Mouse (Mus musculus) heart, postnatal 4 days (tissue): ENCODE measurements around the gene Cic. TPM values are rescaled to one million over a fixed set of nuclear protein-coding genes. Genes with fewer than 3 reads are reported as not detected.

Experiments used
- DNase-seq: peaks from one replicate; pipeline ENCODE4 v3.0.0; 2021
- total RNA-seq, 2 experiments: library from RNA; stranded (reverse); gene quantifications; 2 replicates each; pipeline ENCODE4 v1.2.3; 2021

The Cic gene
- total RNA-seq, 2 experiments from 2014 or later: 108 to 109 TPM

DNA sequence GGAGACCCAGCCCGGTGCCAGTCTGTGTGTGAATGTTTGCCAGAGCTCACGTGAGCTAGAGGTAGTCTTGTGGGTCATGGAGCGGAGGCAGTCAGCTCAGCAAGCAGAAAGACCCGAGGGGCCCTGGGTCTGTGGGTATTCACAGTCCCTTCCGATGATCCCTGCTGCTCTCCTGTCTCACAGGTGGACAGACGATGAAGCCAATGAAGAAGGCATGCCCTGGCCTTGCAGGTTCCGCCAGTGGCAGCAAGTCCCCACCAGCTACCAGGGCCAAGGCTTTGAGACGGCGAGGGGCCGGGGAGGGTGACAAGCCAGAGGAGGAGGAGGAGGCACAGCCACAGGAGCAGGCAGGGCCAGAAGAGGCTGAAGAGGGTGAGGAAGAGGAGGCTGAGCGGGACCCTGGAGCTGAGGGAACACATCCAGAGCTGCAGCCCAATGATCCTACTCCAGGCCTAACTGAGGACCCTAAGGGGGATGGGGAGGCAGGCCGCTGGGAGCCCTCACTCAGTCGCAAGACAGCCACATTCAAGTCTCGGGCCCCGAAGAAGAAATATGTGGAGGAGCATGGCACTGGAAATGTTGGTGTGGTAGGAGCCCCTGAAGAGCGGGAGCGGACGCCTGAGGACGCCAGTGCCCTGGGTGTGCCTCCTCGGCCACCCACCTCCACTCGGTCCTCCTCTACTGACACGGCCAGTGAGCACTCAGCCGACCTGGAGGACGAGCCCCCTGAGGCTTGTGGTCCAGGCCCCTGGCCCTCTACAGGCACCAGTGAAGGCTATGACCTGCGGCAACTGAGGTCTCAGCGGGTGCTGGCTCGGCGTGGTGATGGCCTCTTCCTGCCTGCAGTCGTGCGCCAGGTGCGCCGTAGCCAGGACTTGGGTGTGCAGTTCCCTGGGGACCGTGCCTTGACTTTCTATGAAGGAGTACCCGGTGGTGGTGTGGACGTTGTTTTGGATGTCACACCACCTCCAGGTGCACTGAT lies 3.4 kb downstream of the Cic start:
- no peak for DNase-seq

DNA sequence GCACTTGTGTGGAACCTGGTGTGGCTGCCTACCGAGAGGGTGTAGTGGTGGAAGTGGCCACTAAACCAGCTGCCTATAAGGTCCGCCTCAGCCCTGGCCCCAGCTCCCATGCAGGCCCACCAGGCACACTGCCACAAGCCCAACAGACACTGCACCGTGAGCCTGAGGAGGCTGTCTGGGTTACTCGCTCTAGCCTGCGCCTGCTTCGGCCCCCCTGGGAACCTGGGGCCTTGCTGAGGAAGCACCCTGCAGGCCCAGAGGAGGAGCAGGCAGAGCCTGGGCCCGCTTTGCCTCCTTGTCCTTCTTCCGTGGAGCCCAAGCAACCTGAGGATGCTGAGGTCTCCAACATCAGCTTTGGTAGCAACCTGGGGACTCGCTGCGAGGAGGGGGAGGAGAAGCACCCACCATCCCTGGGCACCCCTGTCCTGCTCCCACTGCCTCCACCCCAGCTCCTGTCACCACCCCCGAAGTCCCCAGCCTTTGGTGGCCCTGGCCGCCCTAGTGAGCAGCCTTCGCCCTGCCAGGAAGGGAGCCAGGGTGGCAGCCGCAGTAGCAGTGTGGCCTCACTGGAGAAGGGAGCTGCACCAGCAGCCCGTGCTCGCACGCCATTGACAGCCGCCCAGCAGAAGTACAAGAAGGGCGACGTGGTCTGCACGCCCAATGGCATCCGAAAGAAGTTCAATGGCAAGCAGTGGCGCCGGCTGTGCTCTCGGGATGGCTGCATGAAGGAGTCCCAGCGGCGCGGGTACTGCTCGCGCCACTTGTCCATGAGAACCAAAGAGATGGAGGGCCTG lies 4.3 kb downstream of the Cic start:
- DNase-seq: no peak

DNA sequence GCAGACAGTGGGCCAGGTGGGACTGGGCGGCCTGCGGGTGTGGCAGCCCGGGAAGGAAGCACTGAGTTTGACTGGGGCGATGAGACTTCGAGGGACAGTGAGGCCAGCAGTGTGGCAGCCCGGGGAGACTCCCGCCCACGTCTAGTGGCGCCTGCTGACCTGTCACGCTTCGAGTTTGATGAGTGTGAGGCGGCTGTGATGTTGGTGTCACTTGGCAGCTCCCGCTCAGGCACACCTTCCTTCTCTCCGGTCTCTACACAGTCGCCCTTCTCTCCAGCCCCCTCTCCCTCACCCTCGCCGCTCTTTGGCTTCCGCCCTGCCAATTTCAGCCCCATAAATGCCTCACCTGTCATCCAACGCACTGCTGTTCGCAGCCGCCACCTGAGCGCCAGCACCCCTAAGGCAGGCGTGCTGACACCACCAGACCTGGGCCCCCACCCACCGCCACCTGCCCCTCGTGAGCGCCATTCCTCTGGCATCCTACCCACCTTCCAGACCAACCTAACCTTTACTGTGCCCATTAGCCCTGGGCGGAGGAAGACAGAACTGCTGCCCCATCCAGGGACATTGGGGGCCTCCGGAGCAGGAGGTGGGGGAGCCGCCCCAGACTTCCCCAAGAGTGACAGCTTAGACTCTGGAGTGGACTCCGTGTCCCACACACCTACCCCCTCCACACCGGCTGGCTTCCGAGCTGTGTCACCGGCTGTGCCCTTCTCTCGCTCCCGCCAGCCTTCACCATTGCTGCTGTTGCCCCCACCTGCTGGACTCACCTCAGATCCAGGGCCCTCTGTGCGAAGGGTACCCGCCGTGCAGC lies 5.1 kb downstream of the Cic start:
- DNase-seq: no peak

DNA sequence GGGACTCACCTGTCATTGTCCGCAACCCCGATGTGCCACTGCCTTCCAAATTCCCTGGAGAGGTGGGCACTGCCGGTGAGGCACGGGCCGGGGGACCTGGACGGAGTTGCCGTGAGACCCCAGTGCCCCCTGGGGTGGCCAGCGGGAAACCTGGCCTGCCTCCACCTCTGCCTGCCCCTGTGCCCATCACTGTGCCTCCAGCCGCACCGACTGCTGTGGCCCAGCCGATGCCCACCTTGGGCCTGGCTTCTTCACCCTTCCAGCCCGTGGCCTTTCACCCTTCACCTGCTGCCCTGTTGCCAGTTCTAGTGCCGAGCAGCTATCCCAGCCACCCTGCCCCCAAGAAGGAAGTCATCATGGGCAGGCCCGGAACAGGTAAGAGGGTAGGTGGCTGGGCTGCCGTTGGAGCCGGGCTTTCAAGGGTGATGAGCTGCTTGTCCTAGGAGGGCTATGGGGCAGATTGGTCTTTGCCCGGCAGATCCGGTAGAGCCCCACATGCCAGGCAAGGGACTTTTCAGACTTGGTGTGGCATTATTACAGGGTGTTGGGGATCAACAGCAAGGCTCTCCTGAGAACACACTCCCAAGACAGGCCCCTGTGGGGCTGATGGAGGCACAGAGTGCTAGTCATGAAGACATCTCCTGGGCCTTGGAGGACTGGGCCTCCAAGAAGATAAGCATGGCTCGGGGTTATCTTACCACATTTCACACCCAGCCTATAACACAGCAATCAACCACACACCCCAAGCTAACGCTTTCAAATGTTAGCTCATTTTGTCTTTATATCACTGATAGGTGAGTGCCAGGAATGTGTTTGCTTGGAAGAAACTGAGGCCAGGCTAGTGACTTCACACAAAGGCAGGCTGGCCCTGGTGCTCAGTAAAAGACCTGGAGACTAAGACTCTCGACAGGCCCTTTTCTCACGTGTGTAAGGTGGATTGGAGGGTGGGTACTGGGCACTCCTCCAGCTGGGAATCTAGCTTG lies 6.0 kb downstream of the Cic start:
- no peak for DNase-seq

DNA sequence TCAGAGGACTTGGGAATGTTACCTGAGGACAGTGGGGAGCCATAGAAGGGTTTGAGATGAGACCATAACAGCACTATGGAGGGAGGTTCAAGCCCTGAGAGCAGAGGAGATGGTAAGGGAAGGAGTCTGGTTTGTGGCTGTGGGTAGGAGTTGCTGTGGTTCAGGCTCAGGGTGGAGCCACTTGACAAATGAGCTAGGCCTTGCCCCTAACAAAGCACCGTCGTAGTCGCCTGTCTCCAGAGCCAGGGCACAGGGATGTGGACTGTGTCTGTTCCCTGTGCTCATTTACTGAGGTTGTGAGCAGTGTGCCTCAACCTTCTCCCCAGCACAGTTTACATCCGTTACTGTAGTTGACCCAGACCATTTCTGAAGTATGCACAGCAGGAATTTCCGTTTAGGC lies 7.1 kb downstream of the Cic start:
- DNase-seq: no peak

DNA sequence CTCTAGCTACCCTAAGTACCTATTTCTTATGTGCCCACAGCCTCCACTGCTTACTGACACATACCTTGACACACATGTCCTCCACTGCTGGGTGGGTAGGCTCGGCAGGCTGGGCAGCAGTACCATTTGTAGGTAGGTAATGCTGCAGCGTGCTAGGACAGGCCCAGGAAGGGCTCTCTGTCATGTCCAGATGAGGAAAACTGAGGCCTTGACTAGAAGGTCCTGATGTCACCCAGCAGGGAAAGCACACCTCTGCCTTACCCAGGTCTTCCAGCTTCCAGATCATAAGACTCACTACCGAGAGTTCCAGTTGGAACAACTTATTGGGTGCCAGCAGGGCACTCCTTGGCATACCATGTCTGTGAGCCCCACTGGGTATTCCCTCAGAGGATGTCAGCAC lies 7.5 kb downstream of the Cic start:
- no peak for DNase-seq

DNA sequence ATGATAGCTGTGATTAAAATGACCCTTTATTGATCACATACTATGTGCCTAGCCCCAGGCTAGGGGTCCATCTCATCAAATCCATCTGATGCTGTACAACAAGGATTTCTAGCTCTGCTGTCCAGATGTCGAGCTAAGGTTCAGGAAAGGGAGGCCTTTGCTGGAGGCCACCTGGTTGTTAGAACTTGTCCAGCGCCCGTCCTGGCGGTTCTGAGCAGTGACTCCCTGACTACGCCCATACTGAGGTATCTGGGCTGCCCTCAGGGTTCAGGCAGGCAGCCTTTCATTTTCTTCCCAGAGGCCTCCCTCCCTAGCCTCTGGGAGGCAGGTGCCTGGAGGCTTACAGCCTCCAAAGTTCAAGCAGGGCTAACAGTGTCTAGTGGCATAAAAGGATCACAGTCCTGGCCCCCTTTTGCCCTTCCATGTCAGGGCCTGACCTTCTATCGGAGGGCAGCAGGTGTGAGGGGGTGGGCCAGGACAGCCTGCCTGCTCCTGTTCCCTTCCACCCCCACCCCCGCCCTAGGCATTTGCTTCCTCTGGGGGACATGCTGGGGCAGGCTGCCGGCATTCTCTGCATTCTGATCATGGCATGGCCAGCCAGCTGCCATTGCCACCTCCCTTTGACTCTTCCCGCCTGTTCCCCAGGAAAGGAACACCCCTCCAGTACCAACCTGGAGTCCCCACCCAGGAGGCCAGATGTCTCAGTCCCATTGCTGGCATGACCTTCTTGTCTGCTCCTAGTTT lies 8.2 kb downstream of the Cic start:
- DNase-seq: peak; percentile 42

DNA sequence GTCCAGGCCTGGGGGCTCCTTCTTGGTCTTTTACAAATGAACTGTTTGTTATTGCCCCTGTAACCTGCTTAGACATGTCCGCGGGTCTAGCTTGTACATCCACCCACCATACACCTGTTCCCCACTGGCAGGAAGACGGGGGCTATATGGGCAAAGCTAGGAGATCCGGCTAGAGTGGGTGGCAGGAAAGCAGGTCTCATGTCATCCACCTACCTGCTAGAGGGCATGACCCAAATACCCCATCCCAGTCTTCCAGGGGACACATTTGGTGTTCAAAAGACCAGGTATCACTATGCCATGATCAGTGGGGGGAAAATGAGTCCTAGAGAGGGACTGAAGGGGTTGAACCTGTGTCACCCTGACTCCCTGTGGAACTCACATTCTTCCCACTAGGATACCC lies 9.9 kb downstream of the Cic start:
- no peak for DNase-seq

DNA sequence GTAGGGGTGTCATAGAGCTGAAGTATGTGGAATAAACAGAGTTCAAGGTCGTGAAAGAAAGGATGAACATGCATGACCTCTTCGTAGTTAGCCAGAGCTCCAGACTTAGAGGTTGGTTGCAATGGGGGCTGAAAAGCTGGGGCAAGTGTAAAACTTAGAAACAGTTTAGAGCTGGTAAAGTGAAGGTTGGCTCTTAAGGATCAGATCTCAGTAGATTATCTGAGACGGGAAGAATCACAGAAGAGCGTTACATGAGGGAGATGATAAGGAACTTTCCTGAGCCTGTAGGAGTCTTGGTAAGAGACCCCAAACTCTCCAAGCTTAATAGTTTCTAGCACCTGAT lies 10.5 kb downstream of the Cic start:
- no peak for DNase-seq

DNA sequence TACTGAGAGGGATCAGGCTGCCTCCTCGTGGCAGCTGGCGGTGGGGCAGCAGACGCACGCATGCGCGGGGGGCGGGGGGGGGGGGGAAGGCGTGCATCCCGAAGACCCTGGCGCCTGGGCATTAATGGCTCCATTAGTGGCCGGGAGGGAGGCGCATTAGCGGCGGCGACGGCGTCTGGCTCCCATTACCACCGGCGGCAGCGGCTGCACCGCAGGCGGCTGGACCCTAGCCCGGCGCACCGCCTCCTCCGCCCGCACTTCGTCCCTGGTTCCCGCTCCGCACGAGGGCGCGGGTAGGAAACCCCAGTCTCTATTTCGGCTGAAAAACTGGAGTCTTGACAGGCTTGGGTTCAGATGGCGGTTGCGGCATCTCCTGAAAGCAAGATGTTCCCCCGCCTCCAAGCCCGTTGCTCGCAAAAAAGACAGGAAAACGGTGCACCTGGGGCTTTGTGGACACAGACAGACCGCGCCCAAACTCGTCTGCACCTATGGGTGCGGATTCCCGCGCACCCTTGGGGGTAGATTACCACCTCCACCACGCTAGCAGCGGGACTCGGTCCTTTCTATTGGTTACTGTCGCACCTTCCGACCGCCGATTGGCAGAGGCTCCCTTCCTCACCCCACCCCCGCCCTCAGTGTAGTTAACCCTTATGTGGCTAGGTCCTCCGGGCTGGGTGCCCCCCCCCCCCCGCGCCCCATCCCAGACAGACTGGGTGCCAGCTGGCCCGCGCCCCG lies 11.0 kb downstream of the Cic start:
- peak; percentile 83 for DNase-seq

DNA sequence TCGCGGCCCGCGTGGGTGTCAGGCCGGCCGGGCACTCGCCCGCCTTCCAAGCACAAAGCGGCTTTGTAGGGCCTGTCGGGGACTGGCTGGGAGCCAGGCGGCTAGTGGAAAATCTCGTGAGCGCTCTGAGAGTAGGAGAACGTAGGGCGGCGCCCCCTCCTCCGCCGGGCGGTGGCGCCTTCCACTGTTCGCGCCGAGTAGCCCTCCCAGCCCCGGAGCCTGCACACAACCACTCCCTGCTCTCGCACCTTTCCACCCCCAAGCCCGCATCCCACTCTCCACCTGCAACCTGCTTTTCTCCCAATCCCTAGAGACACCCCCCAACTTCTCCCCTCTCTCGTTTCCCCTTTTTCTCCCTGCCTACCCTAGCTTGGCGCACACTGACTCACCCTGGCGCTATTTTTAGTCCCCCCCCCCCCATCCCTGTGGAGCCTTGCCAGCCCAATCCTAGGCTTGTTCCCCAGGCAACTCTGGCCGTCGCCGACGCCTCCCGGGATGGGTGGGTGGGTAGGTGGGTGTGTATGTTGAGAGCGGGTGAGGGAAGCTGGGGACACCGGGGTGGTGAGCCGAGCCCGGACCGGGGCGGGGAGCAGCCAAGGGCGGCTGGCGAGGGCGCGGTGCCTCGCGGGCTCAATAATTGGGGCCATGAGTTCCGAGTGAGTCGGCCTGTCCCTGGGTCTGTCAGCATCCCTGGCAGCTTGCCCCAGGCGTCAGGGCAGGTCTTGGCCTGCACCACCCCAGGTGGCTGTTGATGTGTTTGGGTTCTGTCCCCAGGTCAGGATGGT lies 11.8 kb downstream of the Cic start:
- peak; percentile 94 for DNase-seq

DNA sequence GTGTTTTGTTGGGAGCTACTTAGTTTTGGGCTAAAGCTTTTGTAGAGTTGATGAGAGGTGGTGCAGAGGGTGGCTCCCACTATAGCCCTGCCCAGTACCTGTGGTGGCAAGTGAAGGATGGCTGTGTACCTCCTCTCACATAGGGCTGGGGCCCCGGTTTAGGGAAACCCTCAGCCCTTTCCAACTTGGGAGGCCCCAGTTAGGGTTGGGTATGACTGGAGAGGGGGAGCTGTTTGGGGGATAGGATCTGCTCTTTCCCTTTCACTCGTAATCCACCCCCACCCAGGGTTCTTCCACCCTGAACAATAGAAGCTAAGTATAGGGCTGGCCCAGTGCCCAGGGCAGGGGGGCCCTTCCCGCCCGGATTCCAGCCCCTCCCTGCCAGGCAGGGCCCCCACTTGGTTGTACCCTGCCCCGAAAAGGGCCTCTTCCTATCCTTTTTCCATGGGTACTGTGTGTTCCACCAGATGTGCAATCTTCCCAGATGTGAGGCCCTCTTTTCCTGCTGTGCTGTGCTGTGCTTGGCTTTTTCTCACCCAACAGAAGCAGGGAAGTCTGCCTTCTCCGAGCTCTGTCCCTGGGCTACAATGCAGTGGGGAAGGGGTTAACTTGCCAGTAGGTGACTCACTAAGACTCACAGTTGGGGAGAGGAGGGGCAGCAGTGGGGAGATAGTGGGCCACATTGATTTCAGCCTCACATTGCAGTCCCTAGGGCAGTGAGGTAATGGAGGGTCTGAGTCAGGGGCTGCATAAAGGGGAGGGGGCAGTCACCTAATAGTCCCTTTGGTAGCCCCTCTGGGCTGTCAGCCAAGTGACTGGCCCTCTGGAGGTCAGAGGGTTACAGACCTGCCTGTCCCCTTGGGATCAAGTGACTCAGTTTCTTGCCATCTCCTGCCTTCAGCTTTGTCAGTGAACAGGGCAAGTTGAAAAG lies 12.6 kb downstream of the Cic start:
- peak; percentile 83 for DNase-seq

DNA sequence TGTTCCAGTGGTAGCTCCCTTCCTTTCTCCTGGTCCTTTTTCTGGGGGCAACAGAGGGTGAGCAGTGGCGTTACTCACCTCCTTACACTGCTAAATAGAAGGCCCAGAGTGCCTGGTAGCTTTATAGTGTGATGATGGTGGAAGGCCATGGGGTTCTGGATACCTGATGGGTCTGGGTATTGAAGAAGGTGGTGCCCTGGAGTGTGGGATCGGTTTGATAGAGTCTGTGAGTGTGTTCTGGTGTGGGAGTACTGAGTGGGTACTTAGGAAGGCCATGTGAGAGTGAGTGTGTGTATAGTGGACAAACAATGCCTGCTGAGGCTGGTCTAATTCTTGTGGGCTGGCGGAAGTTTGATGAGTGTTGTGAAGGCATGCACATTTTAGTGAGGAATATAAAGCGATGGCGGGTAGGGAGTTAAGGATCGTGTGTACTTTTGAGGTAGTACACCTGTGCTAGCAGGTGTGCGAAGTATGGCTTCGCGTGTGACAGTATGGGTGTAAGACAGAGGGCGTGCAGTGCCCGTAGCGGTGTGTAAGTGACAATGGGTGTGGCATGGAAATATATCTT lies 13.7 kb downstream of the Cic start:
- DNase-seq: no peak

DNA sequence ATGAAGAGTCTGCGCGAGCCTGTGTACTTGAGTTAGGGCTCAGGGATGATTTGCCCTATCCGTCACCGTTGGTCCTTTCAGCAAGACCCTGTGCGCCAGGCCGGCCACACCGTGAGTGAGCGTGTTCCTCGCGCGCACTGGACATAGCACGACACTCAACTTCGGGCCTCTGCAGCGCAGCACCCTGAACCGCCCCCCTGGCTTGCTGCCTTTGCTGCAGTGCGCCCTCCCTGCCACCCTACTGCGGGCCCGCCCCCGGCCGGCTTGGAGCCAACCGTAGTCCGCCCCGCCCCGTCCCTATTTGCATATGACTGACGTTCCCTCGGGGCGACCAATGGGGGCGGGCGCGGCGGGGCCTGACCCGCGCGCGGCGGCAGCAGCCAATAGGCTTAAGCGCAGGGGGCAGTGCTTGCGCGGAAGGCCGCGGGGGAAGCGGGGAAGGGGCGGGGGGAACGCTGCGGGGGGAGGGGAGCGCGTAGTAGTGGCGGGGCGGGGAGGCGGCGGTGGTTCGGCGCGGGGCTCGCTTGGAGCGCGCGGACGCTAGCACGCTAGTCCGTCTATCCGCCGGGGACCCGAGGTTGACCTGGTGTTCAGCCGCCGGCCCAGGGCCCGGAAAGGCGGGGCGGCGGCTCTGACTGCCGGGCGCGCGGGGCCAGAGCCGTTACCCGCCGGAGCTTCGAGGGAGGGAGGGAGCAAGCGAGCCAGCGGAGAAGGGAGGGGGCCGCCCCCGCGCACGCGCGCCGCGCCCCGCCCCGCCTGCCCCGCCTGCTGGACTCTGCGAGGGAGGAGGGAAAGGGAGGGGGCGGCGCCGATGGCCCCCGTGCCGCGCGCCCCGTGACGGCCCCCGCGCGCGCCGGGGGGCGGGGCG lies 14.5 kb downstream of the Cic start:
- peak; percentile 99 for DNase-seq

DNA sequence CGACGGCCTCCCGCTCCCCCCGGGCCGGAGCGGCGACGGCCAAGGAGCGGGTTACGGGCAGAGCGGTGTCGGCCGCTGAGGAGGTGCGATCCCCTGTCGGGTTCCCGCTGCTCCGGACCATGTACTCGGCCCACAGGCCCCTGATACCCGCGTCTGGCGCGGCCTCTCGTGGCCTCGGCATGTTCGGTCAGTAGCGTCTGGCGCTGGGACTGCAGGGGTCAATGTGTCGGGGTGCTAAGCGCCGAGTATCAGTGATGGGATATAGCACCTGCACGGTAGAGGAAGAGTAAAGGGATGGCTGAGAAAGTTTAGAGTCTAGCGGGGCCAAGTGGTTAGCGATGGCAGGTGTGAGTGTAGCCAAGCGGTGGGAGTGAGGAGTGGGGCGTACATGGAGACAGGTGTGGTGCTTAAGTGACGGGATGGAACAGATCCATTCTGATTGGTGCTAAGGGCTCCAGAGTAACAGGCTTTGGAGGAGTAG lies 15.3 kb downstream of the Cic start:
- DNase-seq: peak; percentile 61

DNA sequence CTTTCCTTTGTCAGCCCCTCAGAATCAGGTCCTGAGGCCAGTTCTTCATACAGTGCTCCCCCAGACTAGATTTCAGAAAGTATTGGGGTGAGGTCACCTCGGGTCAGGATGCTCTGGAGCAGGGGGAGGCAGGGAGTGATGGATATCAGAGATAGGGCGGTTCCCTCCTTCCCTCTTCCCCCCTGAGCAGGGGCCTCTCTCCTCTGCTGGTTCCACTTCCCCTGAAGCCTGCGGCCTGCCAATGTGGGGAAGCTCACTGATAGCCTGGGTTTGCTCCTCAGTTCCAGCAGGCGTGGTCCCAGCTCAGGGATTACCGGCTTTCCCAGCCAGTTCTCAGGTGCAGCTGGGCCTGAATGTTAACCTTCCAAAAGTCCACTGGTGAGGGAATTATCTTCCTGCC lies 16.1 kb downstream of the Cic start:
- DNase-seq: peak; percentile 39

DNA sequence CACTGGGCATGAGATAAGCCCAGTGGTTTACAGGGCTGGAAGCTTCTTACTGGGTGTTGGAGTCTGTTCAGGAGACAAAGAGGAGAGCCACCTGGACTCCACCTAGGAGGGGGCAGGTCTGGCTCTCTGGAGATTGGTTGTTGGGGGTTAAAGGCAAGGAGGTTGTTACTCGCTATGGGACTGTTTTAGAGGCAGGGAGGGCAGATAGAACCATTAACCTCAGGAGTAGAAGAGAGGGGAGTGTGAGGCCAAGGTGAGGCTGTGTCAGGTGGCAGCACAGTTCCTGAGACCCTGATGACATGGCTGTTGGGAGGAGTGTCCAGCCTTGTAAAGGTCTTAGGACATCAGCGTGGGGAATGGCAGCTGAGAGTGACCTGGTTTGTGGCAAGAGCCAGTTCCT lies 16.7 kb downstream of the Cic start:
- DNase-seq: no peak
